Mouse (Mus musculus) retina, embryonic 14.5 days (tissue): ENCODE results near the gene Frem1.

Experiments
- DNase-seq: peaks from one replicate; pipeline ENCODE4 v3.0.0-alpha.2; 2015; ENCODE audit warnings: low spot score

Frem1 gene

GRCm38 (mm10) chr4:83030097-83030496 lies 22.0 kb downstream of the Frem1 start:
- no peak for DNase-seq

GRCm38 (mm10) chr4:83020759-83021555 lies 31.2 kb downstream of the Frem1 start:
- peak; percentile 74 for DNase-seq

- peak; percentile 54 for DNase-seq
Measured at GRCm38 (mm10) chr4:83018111-83019105, 33.7 kb downstream of the Frem1 start.

GRCm38 (mm10) chr4:83014538-83014937 lies 37.6 kb downstream of the Frem1 start:
- no peak for DNase-seq

GRCm38 (mm10) chr4:83004086-83004485 lies 48.1 kb downstream of the Frem1 start:
- no peak for DNase-seq

GRCm38 (mm10) chr4:82992042-82992441 lies 60.1 kb downstream of the Frem1 start:
- DNase-seq: no peak

- no peak for DNase-seq
Measured at GRCm38 (mm10) chr4:82990973-82991695, 61.0 kb downstream of the Frem1 start.

- DNase-seq: no peak
Measured at GRCm38 (mm10) chr4:82972381-82972780, 79.8 kb downstream of the Frem1 start.

- no peak for DNase-seq
Measured at GRCm38 (mm10) chr4:82970901-82971648, 81.1 kb downstream of the Frem1 start.

- no peak for DNase-seq
Measured at GRCm38 (mm10) chr4:82961024-82961423, 91.1 kb downstream of the Frem1 start.

GRCm38 (mm10) chr4:82957827-82958538 lies 94.2 kb downstream of the Frem1 start:
- DNase-seq: peak; percentile 47

GRCm38 (mm10) chr4:82953992-82954391 lies 98.1 kb downstream of the Frem1 start:
- DNase-seq: no peak

- DNase-seq: no peak
Measured at GRCm38 (mm10) chr4:82949511-82949910, 102.6 kb downstream of the Frem1 start.

- DNase-seq: no peak
Measured at GRCm38 (mm10) chr4:82946721-82947120, 105.4 kb downstream of the Frem1 start.

- no peak for DNase-seq
Measured at GRCm38 (mm10) chr4:82946276-82946612, 105.9 kb downstream of the Frem1 start.

- peak; percentile 40 for DNase-seq
Measured at GRCm38 (mm10) chr4:82945572-82946275, 106.4 kb downstream of the Frem1 start.

GRCm38 (mm10) chr4:82940680-82941079 lies 111.5 kb downstream of the Frem1 start:
- DNase-seq: no peak

GRCm38 (mm10) chr4:82940248-82940647 lies 111.9 kb downstream of the Frem1 start:
- no peak for DNase-seq

GRCm38 (mm10) chr4:82934308-82934707 lies 117.8 kb downstream of the Frem1 start:
- DNase-seq: peak; percentile 70

GRCm38 (mm10) chr4:82933698-82934210 lies 118.4 kb downstream of the Frem1 start:
- DNase-seq: peak; percentile 88
